Mouse (Mus musculus) macrophage (primary cell): ENCODE measurements at regions not wholly inside any gene's neighbourhood (a gene's known extent, or its start where the extent isn't known, plus 50 kb on each side); places are given as distances from the start of the nearest gene placed in this dataset.

Source experiments
- H3K27ac ChIP-seq: fragments of 350-480 bp; formaldehyde crosslinking; 2 replicates; pipeline ENCODE4 v1.9.0; 2021
- H3K36me3 ChIP-seq: fragments of 350-480 bp; formaldehyde crosslinking; 2 replicates; pipeline ENCODE4 v1.9.0; 2021; ENCODE audit errors: inconsistent target
- H3K4me3 ChIP-seq: fragments of 350-480 bp; formaldehyde crosslinking; 2 replicates; pipeline ENCODE4 v1.9.0; 2021; ENCODE audit errors: inconsistent target
- H3K79me2 ChIP-seq: fragments of 350-480 bp; formaldehyde crosslinking; 2 replicates; pipeline ENCODE4 v1.9.0; 2021; ENCODE audit errors: inconsistent target
- WGBS: methylation state at CpG from one replicate; pipeline ENCODE4 v1.1.7; 2026; ENCODE audit warnings: inconsistent platforms; ENCODE audit not compliant: missing documents; 5-methylcytosine and 5-hydroxymethylcytosine counted together

DNA sequence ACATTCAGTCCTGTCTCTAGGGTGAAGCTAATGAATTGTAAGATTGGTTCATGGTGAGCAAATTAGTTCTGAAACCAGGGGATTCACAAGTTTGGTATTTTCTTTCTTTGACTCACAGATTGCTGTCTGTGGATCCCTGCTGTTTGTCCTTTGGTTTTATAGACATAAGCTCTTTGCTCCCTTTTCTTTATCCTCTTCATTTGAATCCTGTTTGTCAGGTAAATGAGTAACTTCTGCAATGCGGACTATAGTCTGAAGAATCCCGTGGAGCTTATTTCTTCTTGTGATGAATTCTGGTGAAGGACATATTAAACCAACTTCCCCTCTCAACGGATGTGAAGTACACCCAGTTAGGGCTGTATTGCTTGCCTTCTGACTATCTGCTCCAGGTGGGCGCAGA is 69.6 kb upstream of the Fndc3a start:
- 76% methylated on average over 4 of the region's 4 CpGs for WGBS
- Histone ChIP-seq H3K36me3 (no peaks in the 10 kb centered on the region), H3K79me2 (no peaks in the 10 kb centered on the region), H3K27ac (no peak overlapping the region), H3K4me3 (no peak overlapping the region)

DNA sequence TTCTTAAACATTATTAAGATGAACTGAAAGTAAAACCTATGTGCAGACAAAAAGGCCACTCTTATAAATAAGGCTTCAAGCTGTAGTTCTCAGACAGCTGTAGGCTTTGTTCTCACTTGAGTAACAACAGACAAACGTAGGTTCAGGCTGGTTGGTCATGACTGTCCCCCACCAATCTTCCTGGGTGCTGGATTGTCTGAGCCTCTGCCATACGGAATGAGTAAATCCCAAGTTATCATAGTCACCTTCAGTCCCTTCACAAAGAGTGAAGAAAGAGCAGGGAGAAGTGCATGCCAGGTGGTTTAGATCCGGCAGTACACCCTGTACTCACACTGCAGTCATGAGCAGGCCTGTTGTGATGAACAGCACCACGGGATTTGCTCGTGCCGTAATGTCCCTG is 69.0 kb upstream of the Fndc3a start:
- WGBS: 95% methylated on average over 6 of the region's 6 CpGs
- H3K4me3 ChIP-seq: no peak overlapping the region
- H3K27ac ChIP-seq: no peak overlapping the region

DNA sequence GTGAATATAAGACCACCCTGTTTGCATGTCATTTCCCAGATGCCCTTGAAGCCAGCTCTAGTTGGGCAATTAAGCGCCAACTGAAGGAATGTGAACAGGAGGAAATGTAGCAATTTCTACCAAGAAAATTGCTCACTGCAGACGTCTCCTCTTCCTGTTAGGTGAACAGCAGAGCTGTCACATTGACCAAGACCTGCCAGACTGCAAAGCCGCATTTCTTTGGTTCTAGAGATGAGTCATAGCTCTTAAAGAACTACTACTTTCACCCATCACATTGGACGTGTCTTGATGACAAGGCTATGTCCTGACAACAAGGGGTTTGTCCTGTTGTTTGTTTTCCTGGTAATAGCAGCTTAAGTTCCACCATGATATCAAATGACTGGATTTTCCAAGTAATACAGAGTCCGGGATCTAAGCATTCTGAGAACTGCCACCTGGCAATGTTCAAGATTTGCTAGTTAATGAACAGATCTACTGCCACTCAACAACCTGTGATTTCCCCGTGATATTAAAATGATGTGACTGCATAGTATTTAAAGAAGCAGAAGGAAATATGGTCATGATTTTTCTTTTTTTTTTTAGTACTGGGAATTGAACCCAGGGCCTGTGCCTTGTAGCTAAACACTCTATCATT is 68.2 kb upstream of the Fndc3a start:
- 24% methylated on average over 6 of the region's 6 CpGs for WGBS
- Histone ChIP-seq H3K36me3 (no peaks in the 10 kb centered on the region), H3K4me3 (no peak overlapping the region), H3K79me2 (no peaks in the 10 kb centered on the region), H3K27ac (no peak overlapping the region; the same call in 1 of the 2 replicates)

More for the DNA sequence above, 69.0 kb upstream of the Fndc3a start:
- Histone ChIP-seq H3K36me3 (no peaks in the 10 kb centered on the region), H3K79me2 (no peaks in the 10 kb centered on the region)

DNA sequence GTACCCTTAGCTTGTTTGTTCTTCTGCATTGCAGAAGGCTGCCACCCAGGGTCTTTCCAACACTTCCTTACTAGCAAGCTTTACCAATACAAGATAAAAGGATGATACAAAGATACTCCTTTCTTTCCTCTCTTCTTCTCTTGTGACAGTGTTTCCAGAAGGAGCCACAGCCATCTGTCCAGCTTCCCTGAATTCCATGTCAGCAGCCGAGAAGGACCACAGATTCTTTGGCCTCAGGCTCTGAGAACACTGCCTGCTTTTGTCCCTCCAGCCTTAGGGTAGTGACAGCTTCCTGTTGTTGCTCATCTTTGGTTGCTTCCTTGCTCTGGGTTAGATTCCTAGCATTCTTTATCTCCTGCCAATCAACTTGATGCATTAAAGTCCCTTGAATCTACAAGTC is 60.4 kb upstream of the Fndc3a start:
- Histone ChIP-seq H3K79me2 (no peaks in the 10 kb centered on the region), H3K36me3 (no peaks in the 10 kb centered on the region), H3K4me3 (no peak overlapping the region), H3K27ac (no peak overlapping the region)
- 100% methylated on average over 1 of the region's 1 CpGs for WGBS

GRCm38 (mm10) chr14:72760123-72760522 is 50.3 kb upstream of the Fndc3a start:
- Histone ChIP-seq H3K27ac (no peak overlapping the region), H3K79me2 (no peaks in the 10 kb centered on the region), H3K36me3 (no peaks in the 10 kb centered on the region), H3K4me3 (no peak overlapping the region)
